Mouse (Mus musculus) B cell, adult 2 months (primary cell): ENCODE data around the gene Dock4.

Source experiments
- DNase-seq, 2 experiments: peaks; one replicate each; pipeline ENCODE4 v3.0.0; 2022

Dock4 gene

GRCm38 (mm10) chr12:40463828-40464227, 18.1 kb downstream of the Dock4 start:
- DNase-seq, result no peak

- DNase-seq, result no peak
These were observed 18.5 kb downstream of the Dock4 start for GRCm38 (mm10) chr12:40464282-40464681.

GRCm38 (mm10) chr12:40468235-40468634, 22.5 kb downstream of the Dock4 start:
- no peak for DNase-seq

- DNase-seq, result no peak
These were observed 23.3 kb downstream of the Dock4 start for GRCm38 (mm10) chr12:40469009-40469408.

- DNase-seq, result no peak
These were observed 26.1 kb downstream of the Dock4 start for GRCm38 (mm10) chr12:40471649-40472399.

- DNase-seq, result no peak
These were observed 28.0 kb downstream of the Dock4 start for GRCm38 (mm10) chr12:40473709-40474108.

- no peak for DNase-seq
These were observed 32.1 kb downstream of the Dock4 start for GRCm38 (mm10) chr12:40477621-40478452.

- DNase-seq, result no peak
These were observed 38.5 kb downstream of the Dock4 start for GRCm38 (mm10) chr12:40484224-40484623.

GRCm38 (mm10) chr12:40485210-40485609, 39.5 kb downstream of the Dock4 start:
- DNase-seq, result no peak

- DNase-seq, result no peak
These were observed 40.5 kb downstream of the Dock4 start for GRCm38 (mm10) chr12:40486047-40486837.

GRCm38 (mm10) chr12:40496387-40496786, 50.6 kb downstream of the Dock4 start:
- no peak for DNase-seq

- no peak for DNase-seq
These were observed 52.1 kb downstream of the Dock4 start for GRCm38 (mm10) chr12:40497806-40498205.

GRCm38 (mm10) chr12:40498250-40498671, 52.5 kb downstream of the Dock4 start:
- no peak for DNase-seq

- no peak for DNase-seq
These were observed 53.3 kb downstream of the Dock4 start for GRCm38 (mm10) chr12:40498928-40499626.

GRCm38 (mm10) chr12:40499627-40500329, 54.0 kb downstream of the Dock4 start:
- no peak for DNase-seq

- no peak for DNase-seq
These were observed 55.4 kb downstream of the Dock4 start for GRCm38 (mm10) chr12:40501141-40501540.

GRCm38 (mm10) chr12:40503520-40503919, 57.8 kb downstream of the Dock4 start:
- no peak for DNase-seq

GRCm38 (mm10) chr12:40504687-40505086, 58.9 kb downstream of the Dock4 start:
- no peak for DNase-seq

GRCm38 (mm10) chr12:40507823-40508390, 62.2 kb downstream of the Dock4 start:
- DNase-seq, result no peak

- no peak for DNase-seq
These were observed 62.7 kb downstream of the Dock4 start for GRCm38 (mm10) chr12:40508416-40508815.

GRCm38 (mm10) chr12:40511643-40512369, 66.1 kb downstream of the Dock4 start:
- DNase-seq, result no peak
